Mouse (Mus musculus) heart, postnatal 0 days (tissue): ENCODE measurements at regions not wholly inside any gene's neighbourhood (a gene's known extent, or its start where the extent isn't known, plus 50 kb on each side); places are given as distances from the start of the nearest gene placed in this dataset.
"Not testable (repeated sequence)": the region's sequence is repeated elsewhere in the genome, so short reads cannot be mapped to it uniquely, and the experiment has no call there.

Experiments
- ATAC-seq: fragments of 200-750 bp; cut with Nextera tagmentation; 2 replicates; pipeline ENCODE4 v1.8.0; 2017; ENCODE audit warnings: low read depth, moderate number of reproducible peaks, moderate library complexity; ENCODE audit not compliant: insufficient read depth
- DNase-seq: peaks from one replicate; pipeline ENCODE4 v3.0.0-alpha.2; 2016; ENCODE audit warnings: low spot score
- H3K27ac ChIP-seq: fragments of 300-500 bp; sonication (generic); 2 replicates; pipeline ENCODE4 v1.5.1; 2014; ENCODE audit warnings: low read depth, mild to moderate bottlenecking
- H3K27me3 ChIP-seq: fragments of 300-500 bp; sonication (generic); 2 replicates; pipeline ENCODE4 v1.6.1; 2014; ENCODE audit warnings: low read length, mixed read lengths; ENCODE audit not compliant: control insufficient read depth, insufficient read depth
- H3K36me3 ChIP-seq: fragments of 300-500 bp; sonication (generic); replicated peaks from 2 replicates; pipeline ENCODE4 v1.6.1; 2014; ENCODE audit warnings: low read length, mixed read lengths; ENCODE audit not compliant: control insufficient read depth, insufficient read depth
- H3K4me1 ChIP-seq: fragments of 300-500 bp; sonication (generic); 2 replicates; pipeline ENCODE4 v1.6.1; 2014; ENCODE audit warnings: antibody characterized with exemption; ENCODE audit not compliant: control insufficient read depth, insufficient read depth
- H3K4me2 ChIP-seq: fragments of 300-500 bp; sonication (generic); 2 replicates; pipeline ENCODE4 v1.6.1; 2014; ENCODE audit warnings: low read depth, mild to moderate bottlenecking, low read length, moderate library complexity
- H3K4me3 ChIP-seq: fragments of 300-500 bp; sonication (generic); 2 replicates; pipeline ENCODE4 v1.5.1; 2014; ENCODE audit warnings: low read depth, low read length
- H3K9ac ChIP-seq: fragments of 300-500 bp; sonication (generic); replicated peaks from 2 replicates; pipeline ENCODE4 v1.6.1; 2014; ENCODE audit warnings: low read depth, low read length, mixed read lengths
- H3K9me3 ChIP-seq: fragments of 300-500 bp; sonication (generic); replicated peaks from 2 replicates; pipeline ENCODE4 v1.6.1; 2016; ENCODE audit warnings: low read length; ENCODE audit not compliant: control insufficient read depth
- CTCF ChIP-seq: IDR thresholded peaks from 2 replicates; pipeline ENCODE4 v1.5.1; 2016; ENCODE audit warnings: antibody characterized with exemption, control low read depth, low read depth
- EP300 ChIP-seq: IDR thresholded peaks from 2 replicates; pipeline ENCODE4 v1.6.1; 2016; ENCODE audit warnings: antibody characterized with exemption, low read depth
- WGBS: fragments of 180-500 bp; shearing (Covaris S2); extraction: QIAGEN DNeasy Blood & Tissue Kit; methylation state at CpG from one replicate; pipeline ENCODE4 v1.1.7; 2014; 5-methylcytosine and 5-hydroxymethylcytosine counted together

GRCm38 (mm10) chrX:99732526-99732925 is 88.3 kb upstream of the Tmem28 start:
- no peak for ATAC-seq
- H3K4me3 ChIP-seq, result no peak overlapping the region
- H3K27ac ChIP-seq, result no peak overlapping the region
- no peaks in the 10 kb centered on the region for H3K4me1 ChIP-seq
- H3K9me3 ChIP-seq, result no peaks in the 10 kb centered on the region
- H3K4me2 ChIP-seq, result no peak overlapping the region
- no peak overlapping the region for H3K9ac ChIP-seq
- H3K36me3 ChIP-seq, result no peaks in the 10 kb centered on the region
- H3K27me3 ChIP-seq, result no peaks in the 10 kb centered on the region
- no peak for TF ChIP-seq EP300
- no peak for TF ChIP-seq CTCF
- DNase-seq, result no peak
- WGBS, result 53% methylated on average over 2 of the region's 2 CpGs

GRCm38 (mm10) chrX:99725101-99725500 is 95.7 kb upstream of the Tmem28 start:
- ATAC-seq, result no peak
- peak; percentile 53 for TF ChIP-seq CTCF
- TF ChIP-seq EP300, result no peak
- no peak overlapping the region for H3K9ac ChIP-seq
- H3K27me3 ChIP-seq, result no peaks in the 10 kb centered on the region
- no peak overlapping the region for H3K4me3 ChIP-seq
- H3K4me2 ChIP-seq, result no peak overlapping the region
- no peaks in the 10 kb centered on the region for H3K36me3 ChIP-seq
- no peaks in the 10 kb centered on the region for H3K4me1 ChIP-seq
- DNase-seq, result peak; percentile 10
- WGBS, result 3% methylated on average over 1 of the region's 1 CpGs
- no peaks in the 10 kb centered on the region for H3K9me3 ChIP-seq
- H3K27ac ChIP-seq, result no peak overlapping the region

DNA sequence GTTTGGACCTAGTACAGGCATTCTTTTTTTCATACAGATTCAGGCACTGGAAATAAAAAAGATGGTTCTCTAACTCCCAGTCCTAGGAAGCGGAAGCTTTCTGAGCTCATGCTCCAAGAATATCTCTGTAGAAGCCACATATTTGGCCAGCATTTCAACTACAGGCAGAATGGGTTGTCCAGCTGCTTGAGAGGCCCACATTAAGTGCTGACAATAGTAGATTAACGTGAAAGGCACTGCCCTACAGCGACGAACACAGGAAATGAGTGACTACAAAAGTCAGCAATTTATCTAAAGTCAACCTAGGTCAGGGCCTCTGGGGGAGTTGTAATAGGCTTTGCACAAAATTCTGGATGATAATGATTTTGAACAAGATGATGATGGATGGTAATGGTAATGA is 125.5 kb upstream of the Tmem28 start:
- 20% methylated on average over 4 of the region's 4 CpGs for WGBS
- 0 out of 2 replicates have a peak, but pooled peaks cover 7% of the 10 kb centered on the region for H3K4me1 ChIP-seq
- no peak overlapping the region for H3K9ac ChIP-seq
- no peak overlapping the region for H3K4me2 ChIP-seq
- H3K27ac ChIP-seq, result no peak overlapping the region
- no peak overlapping the region for H3K4me3 ChIP-seq
- H3K36me3 ChIP-seq, result no peaks in the 10 kb centered on the region
- TF ChIP-seq CTCF (no peak), EP300 (no peak)
- no peaks in the 10 kb centered on the region for H3K27me3 ChIP-seq
- ATAC-seq (peak; percentile 79), DNase-seq (peak; percentile 75)
- H3K9me3 ChIP-seq, result no peaks in the 10 kb centered on the region

- ATAC-seq, result no peak
- Histone ChIP-seq H3K4me3 (no peak overlapping the region), H3K9ac (no peak overlapping the region), H3K36me3 (no peaks in the 10 kb centered on the region), H3K27me3 (no peaks in the 10 kb centered on the region), H3K4me1 (0 out of 2 replicates have a peak, but pooled peaks cover 7% of the 10 kb centered on the region), H3K4me2 (no peak overlapping the region), H3K9me3 (no peaks in the 10 kb centered on the region), H3K27ac (no peak overlapping the region)
- 36% methylated on average over 4 of the region's 4 CpGs for WGBS
- TF ChIP-seq EP300 (no peak), CTCF (no peak)
- no peak for DNase-seq
Measured at GRCm38 (mm10) chrX:99690971-99691370, 129.8 kb upstream of the Tmem28 start.

DNA sequence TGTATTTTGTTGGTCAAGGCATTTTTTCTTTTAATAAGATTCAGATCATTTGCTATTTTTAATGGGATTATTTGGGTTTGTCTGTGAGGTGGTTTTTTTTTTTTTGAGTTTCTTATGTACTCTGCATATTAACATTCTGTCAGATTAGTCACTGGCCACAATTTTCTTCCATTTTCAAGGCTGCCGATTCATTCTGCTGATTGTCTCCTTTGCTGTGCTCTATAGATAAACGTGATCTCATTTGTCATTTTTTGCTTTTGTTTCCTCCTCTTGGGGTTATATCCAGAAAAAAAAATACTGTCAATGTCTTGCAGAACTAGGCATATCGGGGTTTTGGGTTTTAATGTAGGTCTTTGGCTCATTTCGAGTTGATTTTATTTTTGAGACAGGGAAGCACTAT is 131.1 kb upstream of the Tmem28 start:
- Histone ChIP-seq H3K36me3 (no peaks in the 10 kb centered on the region), H3K27ac (no peak overlapping the region), H3K9me3 (no peaks in the 10 kb centered on the region), H3K4me2 (no peak overlapping the region), H3K4me1 (0 out of 2 replicates have a peak, but pooled peaks cover 7% of the 10 kb centered on the region), H3K4me3 (no peak overlapping the region), H3K27me3 (no peaks in the 10 kb centered on the region), H3K9ac (no peak overlapping the region)
- no peak for ATAC-seq
- DNase-seq, result no peak
- WGBS, result 73% methylated on average over 4 of the region's 4 CpGs
- TF ChIP-seq CTCF (no peak), EP300 (no peak)

GRCm38 (mm10) chrX:99682491-99682890 is 138.3 kb upstream of the Tmem28 start:
- H3K9ac ChIP-seq, DNase-seq, H3K4me3 ChIP-seq, H3K27me3 ChIP-seq, H3K36me3 ChIP-seq, ATAC-seq, H3K4me2 ChIP-seq, H3K9me3 ChIP-seq, H3K4me1 ChIP-seq, H3K27ac ChIP-seq: not testable (repeated sequence)
